Mouse (Mus musculus): Measurements from ENCODE around the gene Hdac8. TPM values are rescaled to one million over a fixed set of nuclear protein-coding genes. Genes with fewer than 3 reads are reported as not detected.

Gene Hdac8
- polyA plus RNA-seq, 1 experiment from 2014 or later: 11.5 TPM

DNA sequence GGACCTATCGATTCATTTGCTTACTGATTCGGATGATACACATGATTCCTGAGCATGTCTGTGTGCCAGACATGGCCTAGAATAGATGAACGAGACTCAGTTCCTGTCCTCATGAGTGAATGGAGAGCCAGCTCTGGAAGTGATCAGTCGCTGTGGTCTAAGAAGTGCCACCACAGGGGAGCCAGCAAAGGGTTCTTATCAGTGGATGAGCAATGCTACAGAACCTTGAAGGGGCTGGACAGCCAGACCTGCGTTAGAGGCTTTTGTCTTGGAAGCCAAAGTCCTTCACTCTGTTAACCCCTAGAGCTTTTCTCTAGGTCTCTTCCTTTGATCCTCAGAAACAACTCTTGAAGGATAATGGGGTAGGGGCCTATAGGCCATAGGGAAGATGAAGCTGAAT lies 186.4 kb downstream of the Hdac8 start:
- DNase-seq (ENCODE audit: low spot score): no peak
- H3K9me3 ChIP-seq: no peaks in the 10 kb centered on the region
- H3K27ac ChIP-seq (replicated peaks): no peak overlapping the region
- H3K4me3 ChIP-seq: no peak overlapping the region
- 0 out of 2 replicates have a peak, but pooled peaks cover 7% of the 10 kb centered on the region for H3K4me1 ChIP-seq
- no peaks in the 10 kb centered on the region for H3K36me3 ChIP-seq (replicated peaks)
- WGBS: 86% methylated on average over 5 of the region's 5 CpGs
- peaks cover 93% of the 10 kb centered on the region for H3K27me3 ChIP-seq (replicated peaks; ENCODE audit: low read depth, poor library complexity, severe bottlenecking)

DNA sequence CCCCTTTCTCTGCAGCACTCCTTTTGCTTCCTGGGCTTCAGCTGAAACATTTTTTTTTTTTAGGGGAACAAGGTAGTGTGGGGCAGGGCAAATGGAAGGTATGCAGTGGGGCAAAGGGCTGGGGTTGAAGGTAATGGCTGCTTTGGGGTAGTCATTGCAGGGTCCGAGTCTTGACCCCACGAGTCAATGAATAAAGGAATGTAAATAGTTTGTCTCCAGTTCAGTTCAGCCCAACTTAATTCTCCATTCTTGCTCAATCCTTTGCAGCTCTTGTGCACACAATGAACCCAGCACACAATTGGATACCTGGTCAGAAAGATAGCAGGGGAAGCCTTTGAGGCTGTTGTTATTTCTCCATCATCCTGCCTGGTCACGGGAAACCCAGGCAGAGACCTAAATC lies 194.0 kb downstream of the Hdac8 start:
- Histone ChIP-seq H3K27me3 (replicated peaks; ENCODE audit: low read depth, poor library complexity, severe bottlenecking) (peaks cover 96% of the 10 kb centered on the region), H3K9me3 (no peaks in the 10 kb centered on the region), H3K36me3 (replicated peaks) (no peaks in the 10 kb centered on the region), H3K4me3 (no peak overlapping the region), H3K4me1 (peaks cover 10% of the 10 kb centered on the region), H3K27ac (replicated peaks) (no peak overlapping the region)
- DNase-seq (ENCODE audit: low spot score): no peak
- WGBS: 72% methylated on average over 3 of the region's 3 CpGs

DNA sequence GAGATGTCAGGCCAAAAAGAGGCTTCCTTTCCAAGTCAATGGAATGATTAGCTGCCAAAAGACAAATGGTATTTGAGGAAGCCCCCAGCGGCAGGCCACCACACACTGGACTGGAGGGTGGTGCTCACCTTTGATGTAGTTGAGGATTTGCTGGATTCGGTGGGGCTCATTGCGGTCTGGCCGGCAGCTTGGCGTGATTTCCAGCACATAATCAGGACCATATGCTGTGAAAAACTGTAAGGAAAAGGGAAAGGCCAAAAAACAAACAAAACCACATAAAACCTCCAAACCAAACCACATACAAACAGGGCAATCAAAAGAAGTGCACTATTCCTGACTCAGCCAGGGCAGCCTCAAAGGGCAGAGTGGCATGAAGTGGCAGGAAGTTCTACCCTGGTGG lies 197.6 kb downstream of the Hdac8 start:
- Histone ChIP-seq H3K27ac (replicated peaks) (no peak overlapping the region), H3K4me3 (no peak overlapping the region), H3K27me3 (replicated peaks; ENCODE audit: low read depth, poor library complexity, severe bottlenecking) (peaks cover 100% of the 10 kb centered on the region), H3K36me3 (replicated peaks) (no peaks in the 10 kb centered on the region), H3K9me3 (no peaks in the 10 kb centered on the region), H3K4me1 (peaks cover 24% of the 10 kb centered on the region)
- 33% methylated on average over 5 of the region's 5 CpGs for WGBS
- DNase-seq (ENCODE audit: low spot score): peak; percentile 21

DNA sequence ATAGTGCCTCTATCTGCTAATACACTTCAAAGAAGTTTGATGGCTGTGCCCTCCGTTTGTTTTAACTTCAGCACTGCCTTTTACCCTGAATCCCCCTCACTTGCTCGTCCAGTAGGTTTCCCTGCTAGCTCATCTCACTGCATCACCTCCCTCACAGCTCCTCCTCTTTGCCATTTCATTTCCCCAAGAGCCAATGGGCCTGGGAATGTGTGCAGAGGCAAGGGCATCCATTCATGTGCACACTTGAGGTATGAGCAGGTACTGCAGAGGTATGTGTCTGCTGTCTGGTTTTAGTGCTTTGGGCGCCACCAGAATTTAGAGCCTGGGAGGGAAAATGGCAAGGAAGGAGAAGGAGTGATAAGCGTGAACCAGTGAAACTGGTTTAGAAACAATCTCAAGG lies 199.4 kb downstream of the Hdac8 start:
- 65% methylated on average over 4 of the region's 4 CpGs for WGBS
- H3K36me3 ChIP-seq (replicated peaks): no peaks in the 10 kb centered on the region
- H3K27ac ChIP-seq (replicated peaks): no peak overlapping the region
- H3K4me3 ChIP-seq: no peak overlapping the region
- peaks cover 97% of the 10 kb centered on the region for H3K27me3 ChIP-seq (replicated peaks; ENCODE audit: low read depth, poor library complexity, severe bottlenecking)
- peaks cover 25% of the 10 kb centered on the region for H3K4me1 ChIP-seq
- no peak for DNase-seq (ENCODE audit: low spot score)
- no peaks in the 10 kb centered on the region for H3K9me3 ChIP-seq

DNA sequence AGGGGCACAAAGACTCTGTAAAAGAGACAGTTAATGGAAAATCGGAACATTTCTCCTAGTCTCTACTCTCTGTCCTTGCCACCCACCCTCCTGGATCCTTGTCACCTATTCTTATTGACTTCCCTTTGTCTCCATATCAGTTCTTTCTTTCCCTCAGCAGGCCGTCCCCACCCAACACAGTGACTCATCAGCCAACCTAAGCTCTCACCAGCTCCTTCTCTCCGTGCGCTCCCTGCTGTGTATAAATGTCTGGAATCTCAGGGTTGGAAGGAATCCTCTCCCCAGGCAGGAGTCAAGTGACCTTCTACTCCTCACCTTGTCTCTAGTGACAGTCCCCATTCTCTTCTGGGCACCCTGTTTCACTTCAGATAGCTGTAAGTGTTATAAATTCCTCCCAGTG lies 200.2 kb downstream of the Hdac8 start:
- H3K27ac ChIP-seq (replicated peaks): no peak overlapping the region
- DNase-seq (ENCODE audit: low spot score): no peak
- 60% methylated on average over 4 of the region's 4 CpGs for WGBS
- no peak overlapping the region for H3K4me3 ChIP-seq
- H3K4me1 ChIP-seq: peaks cover 25% of the 10 kb centered on the region
- no peaks in the 10 kb centered on the region for H3K36me3 ChIP-seq (replicated peaks)
- peaks cover 88% of the 10 kb centered on the region for H3K27me3 ChIP-seq (replicated peaks; ENCODE audit: low read depth, poor library complexity, severe bottlenecking)
- no peaks in the 10 kb centered on the region for H3K9me3 ChIP-seq

DNA sequence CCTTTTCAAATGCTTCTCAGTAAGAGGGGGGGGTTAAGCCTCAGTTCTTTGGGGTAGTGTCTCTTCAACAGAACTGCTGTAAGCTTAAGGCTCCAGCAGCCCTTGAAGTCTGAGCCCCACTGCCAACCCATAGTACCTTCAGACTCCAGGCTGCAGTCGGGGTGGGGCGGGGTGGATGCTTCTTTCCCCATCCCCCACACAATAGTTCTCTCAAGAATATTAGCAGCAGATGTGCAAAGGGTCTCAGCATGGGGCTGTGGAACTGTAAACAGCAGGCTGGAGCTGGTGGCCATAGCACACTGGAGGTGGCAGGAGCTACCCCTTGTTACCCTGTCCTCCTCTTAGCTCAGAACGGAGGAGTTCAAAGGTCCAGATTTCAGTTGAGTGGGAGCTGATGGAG lies 202.7 kb downstream of the Hdac8 start:
- no peaks in the 10 kb centered on the region for H3K9me3 ChIP-seq
- H3K36me3 ChIP-seq (replicated peaks): no peaks in the 10 kb centered on the region
- H3K4me3 ChIP-seq: no peak overlapping the region
- DNase-seq (ENCODE audit: low spot score): peak; percentile 45
- 38% methylated on average over 3 of the region's 3 CpGs for WGBS
- peaks cover 18% of the 10 kb centered on the region for H3K4me1 ChIP-seq
- H3K27me3 ChIP-seq (replicated peaks; ENCODE audit: low read depth, poor library complexity, severe bottlenecking): peaks cover 77% of the 10 kb centered on the region
- H3K27ac ChIP-seq (replicated peaks): peak overlapping the region; percentile 40; the same call in 1 of the 2 replicates

- H3K4me3 ChIP-seq: no peak overlapping the region
- no peaks in the 10 kb centered on the region for H3K9me3 ChIP-seq
- 0 out of 2 replicates have a peak overlapping the region, but pooled peaks have one; percentile 65 for H3K27ac ChIP-seq (replicated peaks)
- no peaks in the 10 kb centered on the region for H3K36me3 ChIP-seq (replicated peaks)
- peak; percentile 50 for DNase-seq (ENCODE audit: low spot score)
- WGBS: 43% methylated on average over 3 of the region's 3 CpGs
- peaks cover 90% of the 10 kb centered on the region for H3K27me3 ChIP-seq (replicated peaks; ENCODE audit: low read depth, poor library complexity, severe bottlenecking)
- H3K4me1 ChIP-seq: peaks cover 27% of the 10 kb centered on the region
Measured at GRCm38 (mm10) chrX:102284889-102285288, 220.3 kb downstream of the Hdac8 start.

GRCm38 (mm10) chrX:102262620-102263345 lies 242.4 kb downstream of the Hdac8 start:
- no peak overlapping the region for H3K27ac ChIP-seq (replicated peaks)
- no peak overlapping the region for H3K4me3 ChIP-seq
- DNase-seq (ENCODE audit: low spot score): no peak
- H3K4me1 ChIP-seq: no peaks in the 10 kb centered on the region
- H3K36me3 ChIP-seq (replicated peaks): no peaks in the 10 kb centered on the region
- WGBS: 90% methylated on average over 14 of the region's 14 CpGs
- H3K9me3 ChIP-seq: no peaks in the 10 kb centered on the region
- H3K27me3 ChIP-seq (replicated peaks; ENCODE audit: low read depth, poor library complexity, severe bottlenecking): peaks cover 89% of the 10 kb centered on the region

DNA sequence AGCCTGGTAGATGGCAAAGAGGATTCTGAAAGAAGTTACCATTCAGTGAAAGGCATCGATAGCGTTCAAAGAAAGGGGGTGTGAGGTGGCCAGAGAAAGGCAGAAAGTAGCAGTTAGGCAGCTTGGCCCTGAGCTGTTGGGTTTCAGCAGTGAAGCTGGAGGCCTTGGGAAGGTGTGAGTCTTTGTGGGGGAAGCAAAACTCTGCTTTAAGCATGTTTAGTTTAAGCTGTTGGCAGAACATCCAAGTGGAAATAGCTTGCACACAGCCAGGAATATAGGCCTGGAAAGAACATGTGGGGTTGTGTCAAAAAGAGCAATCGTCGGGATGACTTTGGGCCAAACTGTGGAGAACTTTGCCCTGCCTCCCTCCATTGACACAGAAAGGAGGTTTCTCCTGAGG lies 245.4 kb downstream of the Hdac8 start:
- H3K36me3 ChIP-seq (replicated peaks): no peaks in the 10 kb centered on the region
- H3K27me3 ChIP-seq (replicated peaks; ENCODE audit: low read depth, poor library complexity, severe bottlenecking): peaks cover 73% of the 10 kb centered on the region
- no peak overlapping the region for H3K27ac ChIP-seq (replicated peaks)
- no peak for DNase-seq (ENCODE audit: low spot score)
- H3K4me1 ChIP-seq: no peaks in the 10 kb centered on the region
- H3K4me3 ChIP-seq: no peak overlapping the region
- no peaks in the 10 kb centered on the region for H3K9me3 ChIP-seq
- WGBS: 86% methylated on average over 4 of the region's 4 CpGs

DNA sequence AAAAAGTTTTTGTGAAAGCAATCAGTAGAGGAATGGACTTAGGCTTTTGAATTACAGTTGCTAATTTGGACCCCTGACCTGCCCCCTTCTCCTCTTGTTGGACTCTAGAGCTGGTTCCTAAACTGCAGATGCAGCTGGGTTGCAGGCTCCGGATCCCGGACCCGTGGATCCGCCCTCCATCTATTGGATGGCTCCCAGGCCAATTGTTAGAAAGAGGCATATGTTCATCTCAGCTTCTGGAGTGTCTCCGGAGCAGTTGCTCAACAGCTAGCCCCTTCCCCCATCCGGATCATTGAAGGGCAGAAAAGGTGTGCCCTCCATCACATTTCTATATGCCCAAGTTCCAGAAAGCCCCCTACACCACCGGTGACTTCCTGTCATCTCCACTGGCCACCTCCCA lies 251.3 kb downstream of the Hdac8 start:
- H3K4me3 ChIP-seq: peak overlapping the region; percentile 67
- H3K27ac ChIP-seq (replicated peaks): no peak overlapping the region

DNA sequence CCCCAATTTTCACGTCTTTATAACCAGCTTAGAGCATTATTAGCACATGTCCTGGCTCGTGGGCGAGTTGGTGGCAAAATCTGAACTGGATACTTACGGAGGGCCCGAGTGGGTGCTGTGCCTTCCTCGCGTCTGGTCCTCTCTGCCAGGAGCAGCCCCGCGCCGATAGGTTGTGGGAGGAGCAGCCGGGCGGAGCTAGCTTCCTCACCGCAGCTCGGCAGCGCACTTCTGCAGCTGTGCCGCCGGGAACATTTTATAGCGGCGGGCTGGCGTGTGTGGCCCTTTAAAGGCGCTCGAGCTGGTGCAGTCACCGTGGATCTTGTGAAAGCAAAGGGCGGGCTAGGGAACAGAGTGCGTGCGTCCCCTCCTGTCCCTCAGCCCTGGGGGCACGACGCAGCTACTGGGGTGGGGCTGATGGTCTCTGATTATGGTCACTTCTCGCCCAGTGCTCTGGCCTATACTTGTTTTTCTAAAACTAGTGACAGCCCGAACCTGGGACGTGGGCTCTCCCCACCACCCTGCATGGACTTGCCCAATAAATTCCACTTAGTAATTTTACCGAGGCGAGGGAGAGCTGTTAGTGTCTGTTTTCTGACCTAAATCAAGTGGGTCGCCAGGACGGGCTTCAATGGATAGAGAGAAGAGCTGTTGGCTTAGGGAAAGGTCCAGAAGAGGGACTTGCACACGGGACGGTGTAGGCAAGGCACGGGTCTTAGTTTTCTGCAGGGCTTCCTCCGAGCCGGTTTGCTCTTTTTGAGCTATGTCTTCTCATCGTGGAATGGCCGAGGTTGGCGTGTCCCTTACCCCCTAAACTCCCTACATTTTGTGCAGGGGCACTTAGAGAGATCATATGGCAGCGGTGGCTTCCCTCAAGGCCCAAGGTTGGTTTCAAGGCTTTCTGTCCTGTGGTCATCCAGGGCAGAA lies 253.0 kb downstream of the Hdac8 start, which contains the start of gene Cited1:
Gene Cited1, minus strand, starts transcription at position 245 of the 924 bp plus-strand sequence.
- 13% methylated on average over 44 of the region's 44 CpGs for WGBS
- H3K4me3 ChIP-seq: peak within 1 kb of the TSS; percentile 67
- peaks cover 85% of the 10 kb centered on the region for H3K27me3 ChIP-seq (replicated peaks; ENCODE audit: low read depth, poor library complexity, severe bottlenecking)
- H3K36me3 ChIP-seq (replicated peaks): peaks cover 10% of the 10 kb centered on the region
- DNase-seq (ENCODE audit: low spot score): peak; percentile 88
- H3K9me3 ChIP-seq: peaks cover 2% of the 10 kb centered on the region; the same call in 1 of the 2 replicates
- H3K27ac ChIP-seq (replicated peaks): peak within 1 kb of the TSS; percentile 83
- H3K4me1 ChIP-seq: peaks cover 16% of the 10 kb centered on the region

More for the DNA sequence above, 251.3 kb downstream of the Hdac8 start:
- 21% methylated on average over 7 of the region's 7 CpGs for WGBS
- Histone ChIP-seq H3K4me1 (peaks cover 16% of the 10 kb centered on the region), H3K36me3 (replicated peaks) (no peaks in the 10 kb centered on the region), H3K27me3 (replicated peaks; ENCODE audit: low read depth, poor library complexity, severe bottlenecking) (peaks cover 77% of the 10 kb centered on the region), H3K9me3 (peaks cover 2% of the 10 kb centered on the region; the same call in 1 of the 2 replicates)
- peak; percentile 58 for DNase-seq (ENCODE audit: low spot score)

GRCm38 (mm10) chrX:102251221-102251936 lies 253.8 kb downstream of the Hdac8 start:
- Histone ChIP-seq H3K4me1 (peaks cover 16% of the 10 kb centered on the region), H3K27ac (replicated peaks) (peak overlapping the region; percentile 83), H3K36me3 (replicated peaks) (peaks cover 17% of the 10 kb centered on the region), H3K9me3 (peaks cover 2% of the 10 kb centered on the region; the same call in 1 of the 2 replicates), H3K27me3 (replicated peaks; ENCODE audit: low read depth, poor library complexity, severe bottlenecking) (peaks cover 92% of the 10 kb centered on the region), H3K4me3 (peak overlapping the region; percentile 67)
- DNase-seq (ENCODE audit: low spot score): peak; percentile 66
- WGBS: 20% methylated on average over 79 of the region's 80 CpGs

All from embryonic facial prominence, embryonic 10.5 days (tissue).